Mouse (Mus musculus) kidney, embryonic 14.5 days (tissue): ENCODE results near the gene Ncapg2. TPM values are rescaled to one million over a fixed set of nuclear protein-coding genes. Genes with fewer than 3 reads are reported as not detected.

Experiments
- ATAC-seq: fragments of 200-750 bp; cut with Nextera tagmentation; 2 replicates; pipeline ENCODE4 v1.8.0; 2017; ENCODE audit warnings: moderate number of reproducible peaks, mild to moderate bottlenecking, moderate TSS enrichment, moderate library complexity; ENCODE audit not compliant: low FRiP score, low TSS enrichment
- H3K27ac ChIP-seq: fragments of 300-500 bp; sonication (generic); 2 replicates; pipeline ENCODE4 v1.5.1; 2014; ENCODE audit warnings: low read depth, mild to moderate bottlenecking, low read length, moderate library complexity, mixed read lengths
- H3K27me3 ChIP-seq: fragments of 300-500 bp; sonication (generic); 2 replicates; pipeline ENCODE4 v1.6.1; 2014; ENCODE audit warnings: mild to moderate bottlenecking, low read length; ENCODE audit not compliant: control insufficient read depth, insufficient read depth
- H3K36me3 ChIP-seq: fragments of 300-500 bp; sonication (generic); 2 replicates; pipeline ENCODE4 v1.6.1; 2014; ENCODE audit warnings: low read length, mixed read lengths; ENCODE audit not compliant: control insufficient read depth, insufficient read depth
- H3K4me1 ChIP-seq: fragments of 300-500 bp; sonication (generic); 2 replicates; pipeline ENCODE4 v1.6.1; 2014; ENCODE audit warnings: low read length, mixed read lengths; ENCODE audit not compliant: control insufficient read depth, insufficient read depth
- H3K4me2 ChIP-seq: fragments of 300-500 bp; sonication (generic); replicated peaks from 2 replicates; pipeline ENCODE4 v1.6.1; 2014; ENCODE audit warnings: low read depth, mild to moderate bottlenecking, low read length
- H3K4me3 ChIP-seq: fragments of 300-500 bp; sonication (generic); 2 replicates; pipeline ENCODE4 v1.5.1; 2014; ENCODE audit warnings: mild to moderate bottlenecking, low read length
- H3K9ac ChIP-seq: fragments of 300-500 bp; sonication (generic); 2 replicates; pipeline ENCODE4 v1.6.1; 2014; ENCODE audit warnings: low read depth, mild to moderate bottlenecking, low read length, moderate library complexity
- H3K9me3 ChIP-seq: fragments of 300-500 bp; sonication (generic); 2 replicates; pipeline ENCODE4 v1.6.1; 2016; ENCODE audit warnings: low read length; ENCODE audit not compliant: control insufficient read depth
- WGBS: fragments of 180-500 bp; shearing (Covaris S2); extraction: QIAGEN DNeasy Blood & Tissue Kit; methylation state at CpG from one replicate; pipeline ENCODE4 v1.1.7; 2014; 5-methylcytosine and 5-hydroxymethylcytosine counted together
- polyA plus RNA-seq: library from polyadenylated mRNA; unstranded; fragments of >200 nt; fragmentation: Nextera tagmentation; extraction: Ambion mirVana; gene quantifications from 2 replicates; pipeline ENCODE4 v1.2.1, GENCODE M21; 2014

Gene Ncapg2
- polyA plus RNA-seq, 1 experiment from 2014 or later, result 49.5 TPM

DNA sequence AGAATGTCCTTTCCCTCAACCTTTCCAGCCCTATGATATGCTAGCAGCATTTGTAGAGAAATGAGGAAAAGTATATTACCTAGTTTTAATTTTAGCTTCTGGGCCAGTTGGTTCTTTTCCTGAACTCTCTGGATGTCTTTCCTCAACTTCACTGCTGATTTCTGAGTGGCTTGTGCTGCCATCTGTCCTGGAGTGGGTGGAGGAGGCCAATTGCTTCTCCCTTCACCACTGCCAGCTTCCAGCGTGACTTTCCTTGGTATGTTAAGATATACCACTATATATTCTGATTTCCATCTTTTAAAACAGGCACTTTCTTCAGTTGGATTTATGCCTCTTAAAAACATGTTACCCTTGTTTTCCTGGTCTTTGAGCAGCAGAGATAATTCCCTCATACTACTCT lies 63.1 kb downstream of the Ncapg2 start:
- no peaks in the 10 kb centered on the region for H3K4me1 ChIP-seq
- no peak overlapping the region for H3K4me3 ChIP-seq
- no peak overlapping the region for H3K27ac ChIP-seq
- ATAC-seq, result no peak
- peaks cover 2% of the 10 kb centered on the region; the same call in 1 of the 2 replicates for H3K36me3 ChIP-seq
- no peaks in the 10 kb centered on the region for H3K27me3 ChIP-seq
- H3K9ac ChIP-seq, result no peak overlapping the region
- H3K4me2 ChIP-seq, result no peak overlapping the region
- 81% methylated on average over 1 of the region's 1 CpGs for WGBS
- H3K9me3 ChIP-seq, result no peaks in the 10 kb centered on the region

GRCm38 (mm10) chr12:116469096-116469495 lies 63.9 kb downstream of the Ncapg2 start:
- 90% methylated on average over 3 of the region's 3 CpGs for WGBS
- Histone ChIP-seq H3K4me2 (no peak overlapping the region), H3K9ac (no peak overlapping the region), H3K9me3 (no peaks in the 10 kb centered on the region), H3K36me3 (peaks cover 2% of the 10 kb centered on the region; the same call in 1 of the 2 replicates), H3K4me1 (no peaks in the 10 kb centered on the region), H3K4me3 (no peak overlapping the region), H3K27me3 (no peaks in the 10 kb centered on the region), H3K27ac (no peak overlapping the region)
- ATAC-seq, result no peak

- H3K27me3 ChIP-seq, result no peaks in the 10 kb centered on the region
- H3K9ac ChIP-seq, result no peak overlapping the region
- no peak overlapping the region for H3K4me2 ChIP-seq
- 85% methylated on average over 2 of the region's 2 CpGs for WGBS
- H3K27ac ChIP-seq, result no peak overlapping the region
- H3K4me3 ChIP-seq, result no peak overlapping the region
- H3K4me1 ChIP-seq, result no peaks in the 10 kb centered on the region
- H3K36me3 ChIP-seq, result no peaks in the 10 kb centered on the region
- ATAC-seq, result no peak
- H3K9me3 ChIP-seq, result no peaks in the 10 kb centered on the region
Observed at GRCm38 (mm10) chr12:116473264-116473663, 68.1 kb downstream of the Ncapg2 start.

GRCm38 (mm10) chr12:116473761-116474160 lies 68.6 kb downstream of the Ncapg2 start:
- H3K27me3 ChIP-seq, result no peaks in the 10 kb centered on the region
- no peak overlapping the region for H3K4me3 ChIP-seq
- no peak for ATAC-seq
- H3K9me3 ChIP-seq, result no peaks in the 10 kb centered on the region
- H3K4me2 ChIP-seq, result no peak overlapping the region
- no peaks in the 10 kb centered on the region for H3K36me3 ChIP-seq
- H3K4me1 ChIP-seq, result no peaks in the 10 kb centered on the region
- H3K9ac ChIP-seq, result no peak overlapping the region
- no peak overlapping the region for H3K27ac ChIP-seq

DNA sequence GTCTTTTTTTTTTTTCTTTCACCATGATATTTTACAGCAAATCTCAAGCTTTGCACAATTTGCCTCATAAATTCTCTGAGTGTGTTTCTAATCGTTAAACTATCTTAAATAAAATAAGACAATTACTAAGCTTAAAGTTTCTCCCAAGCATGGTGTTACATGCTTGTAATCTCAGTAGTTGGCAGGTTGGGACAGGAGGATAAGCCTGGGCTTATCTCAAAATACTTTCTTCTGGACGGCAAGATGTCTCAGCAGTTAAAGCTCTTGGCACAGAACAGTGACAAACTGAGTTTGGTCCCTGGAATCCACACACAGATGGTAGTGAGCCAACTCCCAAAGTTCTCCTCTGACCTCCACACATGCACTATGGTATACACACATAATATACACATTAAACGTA lies 69.5 kb downstream of the Ncapg2 start:
- H3K27me3 ChIP-seq, result no peaks in the 10 kb centered on the region
- no peak overlapping the region for H3K4me3 ChIP-seq
- H3K9me3 ChIP-seq, result no peaks in the 10 kb centered on the region
- no peak overlapping the region for H3K27ac ChIP-seq
- H3K9ac ChIP-seq, result no peak overlapping the region
- ATAC-seq, result no peak
- no peak overlapping the region for H3K4me2 ChIP-seq
- H3K36me3 ChIP-seq, result no peaks in the 10 kb centered on the region
- H3K4me1 ChIP-seq, result no peaks in the 10 kb centered on the region
- whole genome bisulfite sequencing, result 70% methylated on average over 3 of the region's 3 CpGs

GRCm38 (mm10) chr12:116478771-116479170 lies 73.6 kb downstream of the Ncapg2 start:
- Histone ChIP-seq H3K4me2 (no peak overlapping the region), H3K4me1 (no peaks in the 10 kb centered on the region), H3K9me3 (no peaks in the 10 kb centered on the region), H3K27ac (no peak overlapping the region), H3K4me3 (no peak overlapping the region), H3K36me3 (no peaks in the 10 kb centered on the region), H3K9ac (no peak overlapping the region), H3K27me3 (no peaks in the 10 kb centered on the region)
- no peak for ATAC-seq
- 60% methylated on average over 1 of the region's 1 CpGs for WGBS

DNA sequence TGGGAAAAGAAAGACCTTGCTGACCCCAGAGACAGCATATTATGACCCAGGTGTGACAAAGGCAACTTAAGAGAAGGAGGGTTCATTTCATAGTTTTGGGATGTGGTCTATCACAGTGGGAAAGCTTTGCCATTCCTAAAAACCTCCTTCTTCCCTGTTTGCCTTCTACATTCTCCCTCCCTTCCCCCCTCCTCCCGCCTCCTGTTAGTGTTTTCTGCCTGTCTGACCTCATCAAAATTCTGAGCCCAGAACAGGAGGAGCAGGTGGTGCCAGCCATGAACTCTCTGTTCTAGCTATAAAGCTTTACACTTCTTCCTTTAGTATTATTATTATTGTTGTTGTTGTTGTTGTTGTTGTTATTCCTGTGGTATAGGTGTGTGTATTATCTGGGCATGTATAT lies 76.7 kb downstream of the Ncapg2 start:
- no peak overlapping the region for H3K9ac ChIP-seq
- H3K9me3 ChIP-seq, result no peaks in the 10 kb centered on the region
- no peak overlapping the region for H3K4me3 ChIP-seq
- no peak for ATAC-seq
- H3K27me3 ChIP-seq, result peaks cover 10% of the 10 kb centered on the region
- no peak overlapping the region for H3K4me2 ChIP-seq
- H3K27ac ChIP-seq, result no peak overlapping the region
- peaks cover 3% of the 10 kb centered on the region; the same call in 1 of the 2 replicates for H3K4me1 ChIP-seq
- H3K36me3 ChIP-seq, result no peaks in the 10 kb centered on the region
- WGBS, result 71% methylated on average over 1 of the region's 1 CpGs

DNA sequence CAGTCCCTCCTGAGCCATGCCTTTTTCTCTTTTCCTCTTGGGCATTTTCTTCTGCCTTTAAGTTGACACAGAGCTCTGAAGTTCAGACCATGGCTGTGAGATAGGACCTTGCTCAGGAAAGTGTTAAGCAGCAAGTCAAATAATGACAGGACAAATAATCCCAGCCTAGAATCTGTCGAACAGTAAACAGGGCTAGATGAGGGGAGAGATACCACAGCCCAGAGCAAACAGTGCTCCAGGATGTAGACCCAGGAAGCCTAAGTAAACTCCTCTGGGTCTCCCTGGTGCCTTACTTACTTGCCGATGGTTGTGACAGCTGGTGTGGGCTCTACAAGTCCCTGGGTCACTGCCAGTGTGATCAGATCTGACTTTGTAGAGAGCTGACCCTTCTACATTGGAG lies 78.4 kb downstream of the Ncapg2 start:
- 52% methylated on average over 2 of the region's 2 CpGs for whole genome bisulfite sequencing

DNA sequence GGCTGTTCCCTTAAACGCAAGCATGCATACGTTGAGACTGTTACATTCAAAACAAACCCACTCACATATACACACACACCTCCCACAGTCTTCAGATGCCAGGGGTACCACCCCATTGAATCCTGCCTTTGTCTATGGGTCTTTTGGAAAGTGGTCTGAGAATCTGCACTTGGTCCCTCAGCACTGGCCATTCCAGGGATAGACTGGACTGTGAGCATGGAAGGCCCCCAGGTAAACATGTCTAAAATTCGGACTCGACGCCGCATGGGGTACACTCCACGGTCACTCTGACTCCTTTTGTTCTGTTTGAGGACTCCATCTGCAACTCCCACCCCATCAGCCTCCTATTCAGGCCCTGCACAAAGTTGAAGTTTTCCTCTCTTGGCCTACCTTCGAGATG lies 79.8 kb downstream of the Ncapg2 start:
- 72% methylated on average over 8 of the region's 8 CpGs for WGBS
- Histone ChIP-seq H3K9ac (no peak overlapping the region), H3K36me3 (no peaks in the 10 kb centered on the region), H3K4me1 (peaks cover 3% of the 10 kb centered on the region; the same call in 1 of the 2 replicates), H3K9me3 (no peaks in the 10 kb centered on the region), H3K4me2 (no peak overlapping the region; the same call in 1 of the 2 replicates), H3K27ac (no peak overlapping the region), H3K4me3 (no peak overlapping the region; the same call in 1 of the 2 replicates), H3K27me3 (peaks cover 10% of the 10 kb centered on the region)
- no peak for ATAC-seq

More for the DNA sequence above, 78.4 kb downstream of the Ncapg2 start:
- Histone ChIP-seq H3K27ac (no peak overlapping the region), H3K4me2 (no peak overlapping the region), H3K9ac (no peak overlapping the region), H3K4me1 (peaks cover 3% of the 10 kb centered on the region; the same call in 1 of the 2 replicates), H3K9me3 (no peaks in the 10 kb centered on the region), H3K4me3 (no peak overlapping the region), H3K27me3 (peaks cover 10% of the 10 kb centered on the region), H3K36me3 (no peaks in the 10 kb centered on the region)
- no peak for ATAC-seq
